Mouse (Mus musculus) intestine, postnatal 0 days (tissue): Measurements from ENCODE around the gene Spocd1. TPM values are rescaled to one million over a fixed set of nuclear protein-coding genes. Genes with fewer than 3 reads are reported as not detected.
"Not testable (repeated sequence)": the region's sequence is repeated elsewhere in the genome, so short reads cannot be mapped to it uniquely, and the experiment has no call there.

Experiments
- ATAC-seq: fragments of 200-750 bp; cut with Nextera tagmentation; 2 replicates; pipeline ENCODE4 v1.8.0; 2017; ENCODE audit warnings: mild to moderate bottlenecking, moderate TSS enrichment, moderate library complexity
- H3K27ac ChIP-seq: fragments of 300-500 bp; sonication (generic); 2 replicates; pipeline ENCODE4 v1.5.1; 2014; ENCODE audit warnings: mild to moderate bottlenecking, low read depth, low read length, moderate library complexity
- H3K27me3 ChIP-seq: fragments of 300-500 bp; sonication (generic); replicated peaks from 2 replicates; pipeline ENCODE4 v1.6.1; 2014; ENCODE audit warnings: low read length, mixed read lengths; ENCODE audit not compliant: control insufficient read depth, insufficient read depth
- H3K36me3 ChIP-seq: fragments of 300-500 bp; sonication (generic); 2 replicates; pipeline ENCODE4 v1.6.1; 2014; ENCODE audit warnings: mild to moderate bottlenecking, moderate library complexity; ENCODE audit not compliant: control insufficient read depth, insufficient read depth
- H3K4me1 ChIP-seq: fragments of 300-500 bp; sonication (generic); replicated peaks from 2 replicates; pipeline ENCODE4 v1.6.1; 2014; ENCODE audit warnings: antibody characterized with exemption, low read length, mixed read lengths; ENCODE audit not compliant: control insufficient read depth, insufficient read depth
- H3K4me2 ChIP-seq: fragments of 300-500 bp; sonication (generic); replicated peaks from 2 replicates; pipeline ENCODE4 v1.6.1; 2014; ENCODE audit warnings: low read depth, mild to moderate bottlenecking, moderate library complexity
- H3K4me3 ChIP-seq: fragments of 300-500 bp; sonication (generic); 2 replicates; pipeline ENCODE4 v1.5.1; 2014; ENCODE audit warnings: low read depth, low read length
- H3K9ac ChIP-seq: fragments of 300-500 bp; sonication (generic); 2 replicates; pipeline ENCODE4 v1.6.1; 2014; ENCODE audit warnings: mild to moderate bottlenecking, low read depth, low read length
- H3K9me3 ChIP-seq: fragments of 300-500 bp; sonication (generic); 2 replicates; pipeline ENCODE4 v1.6.1; 2016; ENCODE audit warnings: mixed run types; ENCODE audit not compliant: control insufficient read depth
- CTCF ChIP-seq: sonication (generic); IDR thresholded peaks from 2 replicates; pipeline ENCODE4 v1.5.1; 2016; ENCODE audit warnings: low read depth, mild to moderate bottlenecking, control low read depth, antibody characterized with exemption, moderate library complexity
- WGBS: fragments of 180-500 bp; shearing (Covaris S2); extraction: QIAGEN DNeasy Blood & Tissue Kit; methylation state at CpG from one replicate; pipeline ENCODE4 v1.1.7; 2014; 5-methylcytosine and 5-hydroxymethylcytosine counted together
- polyA plus RNA-seq: library from polyadenylated mRNA; unstranded; fragments of >200 nt; fragmentation: Nextera tagmentation; extraction: Ambion mirVana; gene quantifications from 2 replicates; pipeline ENCODE4 v1.2.1, GENCODE M21; 2015

Spocd1 gene
- polyA plus RNA-seq, 1 experiment from 2014 or later = not detected

DNA sequence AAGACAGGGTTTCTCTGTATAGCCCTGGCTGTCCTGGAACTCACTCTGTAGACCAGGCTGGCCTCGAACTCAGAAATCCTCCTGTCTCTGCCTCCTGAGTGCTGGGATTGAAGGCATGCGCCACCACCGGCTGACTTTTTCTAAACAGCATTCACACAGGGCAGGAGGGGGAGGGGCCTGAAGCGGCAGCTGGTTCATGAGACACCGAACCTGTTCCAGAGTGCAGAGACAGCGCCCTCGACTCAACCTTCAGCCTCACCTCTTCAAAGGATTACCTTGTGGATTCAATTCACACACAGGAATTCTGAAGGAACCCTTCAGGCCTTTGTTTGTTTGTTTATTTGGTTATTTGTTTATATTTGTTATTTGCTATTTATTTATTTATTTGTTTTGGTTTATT, 39.0 kb upstream of the Spocd1 start:
- no peak overlapping the region for H3K4me2 ChIP-seq
- TF ChIP-seq CTCF = no peak
- H3K27ac ChIP-seq = no peak overlapping the region
- no peak for ATAC-seq
- no peaks in the 10 kb centered on the region for H3K9me3 ChIP-seq
- H3K27me3 ChIP-seq = no peaks in the 10 kb centered on the region
- no peak overlapping the region for H3K4me3 ChIP-seq
- no peaks in the 10 kb centered on the region for H3K36me3 ChIP-seq
- no peaks in the 10 kb centered on the region for H3K4me1 ChIP-seq
- no peak overlapping the region for H3K9ac ChIP-seq
- WGBS = 68% methylated on average over 7 of the region's 7 CpGs

DNA sequence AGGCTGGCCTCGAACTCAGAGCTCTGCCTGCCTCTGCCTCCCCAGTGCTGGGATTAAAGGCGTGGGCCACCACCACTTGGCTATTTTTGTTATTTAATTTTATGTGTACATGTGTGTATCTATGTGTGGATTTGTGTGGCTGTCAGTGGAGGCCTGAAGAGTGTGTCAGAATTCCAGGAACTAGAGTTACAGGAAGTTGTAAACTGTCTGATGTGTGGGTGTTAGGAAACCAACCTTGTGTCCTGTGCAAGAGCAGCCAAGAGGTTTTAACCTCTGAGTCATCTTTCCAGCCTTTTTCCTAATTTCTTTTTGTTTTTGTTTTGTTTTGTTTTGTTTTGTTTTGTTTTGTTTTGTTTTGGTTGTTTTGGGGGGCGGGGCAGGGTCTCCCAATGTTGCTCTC, 34.2 kb upstream of the Spocd1 start:
- Histone ChIP-seq H3K4me2 (no peak overlapping the region), H3K27ac (no peak overlapping the region), H3K36me3 (no peaks in the 10 kb centered on the region), H3K9ac (no peak overlapping the region), H3K9me3 (no peaks in the 10 kb centered on the region), H3K27me3 (no peaks in the 10 kb centered on the region), H3K4me1 (no peaks in the 10 kb centered on the region), H3K4me3 (no peak overlapping the region)
- ATAC-seq = no peak
- 93% methylated on average over 3 of the region's 3 CpGs for WGBS
- no peak for TF ChIP-seq CTCF

DNA sequence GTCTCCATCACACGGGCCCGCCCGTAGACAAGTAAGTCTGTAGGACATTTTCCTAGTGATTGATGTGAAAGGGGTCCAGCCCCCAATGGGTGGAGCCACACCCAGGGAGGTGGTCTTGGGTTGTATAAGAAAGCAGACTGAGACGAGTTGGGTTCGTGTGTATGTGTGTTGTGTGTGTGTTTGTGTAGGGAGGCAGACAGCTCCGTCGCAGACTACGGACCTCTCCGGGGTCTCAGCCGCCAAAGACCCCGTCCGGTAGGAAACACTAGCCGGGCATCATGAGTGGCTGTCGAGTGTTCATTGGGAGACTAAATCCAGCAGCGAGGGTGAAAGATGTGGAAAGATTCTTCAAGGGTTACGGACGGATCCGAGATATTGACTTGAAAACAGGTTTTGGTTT, 30.2 kb upstream of the Spocd1 start:
- not testable (repeated sequence) for H3K4me1 ChIP-seq, H3K4me3 ChIP-seq, H3K9ac ChIP-seq, ATAC-seq, H3K27ac ChIP-seq, H3K9me3 ChIP-seq, H3K27me3 ChIP-seq, H3K36me3 ChIP-seq, H3K4me2 ChIP-seq
- 97% methylated on average over 18 of the region's 18 CpGs for WGBS

DNA sequence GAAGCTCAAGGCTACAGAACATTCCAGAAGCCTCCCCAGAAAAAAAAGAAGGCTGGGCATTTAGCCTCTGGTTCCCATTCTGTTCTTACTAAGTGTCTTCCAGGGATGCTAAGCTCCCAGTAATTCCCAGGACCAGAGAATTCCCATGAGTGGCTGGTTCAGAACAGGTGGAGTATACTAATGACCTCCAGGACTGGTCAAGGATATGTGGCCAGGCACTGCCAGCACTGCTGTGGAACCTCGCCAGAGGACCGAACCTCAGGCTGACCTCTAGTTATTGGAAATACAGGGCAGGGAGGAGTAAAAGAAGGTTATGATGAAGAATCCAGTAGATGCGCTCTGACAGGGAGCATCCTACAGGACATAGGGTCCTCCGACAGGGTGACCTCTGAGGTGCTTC, 26.7 kb upstream of the Spocd1 start:
- no peak for ATAC-seq
- Histone ChIP-seq H3K4me2 (no peak overlapping the region), H3K27ac (no peak overlapping the region), H3K4me3 (no peak overlapping the region), H3K9me3 (no peaks in the 10 kb centered on the region), H3K36me3 (no peaks in the 10 kb centered on the region), H3K4me1 (no peaks in the 10 kb centered on the region), H3K27me3 (no peaks in the 10 kb centered on the region), H3K9ac (no peak overlapping the region)
- no peak for TF ChIP-seq CTCF
- 85% methylated on average over 4 of the region's 4 CpGs for WGBS

DNA sequence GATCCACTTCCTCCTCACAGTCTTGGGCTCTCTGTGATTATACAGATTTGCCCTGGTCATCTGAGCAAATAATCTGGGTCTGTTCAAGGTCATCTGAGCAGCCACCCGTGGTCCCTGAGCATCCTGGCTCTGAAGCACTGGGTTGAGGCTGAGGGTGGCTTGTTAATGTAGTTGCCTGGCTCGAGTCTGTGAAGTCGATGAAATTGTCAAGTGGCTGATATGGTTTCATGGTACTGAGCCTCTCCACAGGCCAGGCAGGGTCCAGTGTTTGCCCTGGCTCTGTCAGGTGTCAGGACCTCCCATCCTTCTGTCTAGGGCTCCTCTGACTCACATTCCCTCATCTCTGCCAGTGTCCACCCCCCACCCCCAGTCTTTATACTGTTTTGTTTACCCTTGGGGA, 25.5 kb upstream of the Spocd1 start:
- Histone ChIP-seq H3K36me3 (no peaks in the 10 kb centered on the region), H3K9me3 (no peaks in the 10 kb centered on the region), H3K9ac (no peak overlapping the region), H3K4me3 (no peak overlapping the region), H3K27me3 (no peaks in the 10 kb centered on the region), H3K4me1 (no peaks in the 10 kb centered on the region), H3K27ac (no peak overlapping the region), H3K4me2 (no peak overlapping the region)
- 45% methylated on average over 3 of the region's 3 CpGs for WGBS
- no peak for ATAC-seq
- no peak for TF ChIP-seq CTCF

DNA sequence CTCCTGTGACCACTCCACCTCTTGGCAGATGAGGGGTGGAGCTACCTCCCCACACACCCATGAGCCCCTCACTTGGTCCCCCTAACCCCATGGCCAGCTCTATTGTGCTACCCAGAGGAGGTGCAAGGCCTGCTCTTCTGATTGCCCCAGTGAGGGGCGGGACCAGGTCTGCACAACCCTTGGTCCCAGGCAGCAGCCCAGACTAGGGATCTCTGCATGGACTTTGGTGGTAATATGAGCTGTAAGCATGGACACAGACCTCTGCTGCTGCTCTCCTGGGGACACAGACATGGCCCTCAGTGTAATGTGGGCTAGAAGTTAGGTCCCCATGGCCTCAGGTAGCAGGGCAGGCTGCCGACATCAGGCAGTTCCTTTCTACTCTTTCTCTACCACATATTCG, 24.0 kb upstream of the Spocd1 start:
- Histone ChIP-seq H3K36me3 (no peaks in the 10 kb centered on the region), H3K4me1 (0 out of 2 replicates have a peak, but pooled peaks cover 5% of the 10 kb centered on the region), H3K4me2 (no peak overlapping the region), H3K4me3 (no peak overlapping the region), H3K27me3 (no peaks in the 10 kb centered on the region), H3K27ac (no peak overlapping the region), H3K9ac (no peak overlapping the region), H3K9me3 (no peaks in the 10 kb centered on the region)
- ATAC-seq = no peak
- 84% methylated on average over 3 of the region's 3 CpGs for WGBS
- TF ChIP-seq CTCF = no peak

DNA sequence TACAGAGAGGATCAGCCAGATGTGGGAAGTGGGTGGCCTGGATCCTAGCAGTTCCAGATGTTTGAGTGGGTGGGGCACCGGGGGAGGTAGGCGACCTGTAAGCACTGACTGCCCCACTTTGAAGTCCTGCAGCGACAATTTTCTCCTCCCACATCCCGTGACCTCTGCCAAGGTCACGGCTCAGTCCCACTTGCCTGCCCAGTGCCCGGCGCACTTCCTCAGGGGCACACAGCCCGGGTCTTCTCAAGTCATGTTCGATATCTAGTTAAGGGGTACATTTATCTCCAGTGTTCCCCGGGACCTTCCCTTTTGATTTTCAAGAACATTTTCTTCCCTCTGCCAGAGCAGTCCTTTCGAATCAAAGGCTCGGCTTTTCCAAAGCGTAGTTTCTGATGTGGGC, 23.0 kb upstream of the Spocd1 start:
- Histone ChIP-seq H3K4me3 (no peak overlapping the region), H3K9ac (no peak overlapping the region), H3K9me3 (no peaks in the 10 kb centered on the region), H3K36me3 (no peaks in the 10 kb centered on the region), H3K27me3 (no peaks in the 10 kb centered on the region), H3K4me1 (0 out of 2 replicates have a peak, but pooled peaks cover 5% of the 10 kb centered on the region), H3K27ac (no peak overlapping the region), H3K4me2 (no peak overlapping the region)
- WGBS = 77% methylated on average over 13 of the region's 13 CpGs
- no peak for TF ChIP-seq CTCF
- no peak for ATAC-seq
